Mouse (Mus musculus): Measurements from ENCODE around the gene Cyp19a1.

Cyp19a1 gene

GRCm38 (mm10) chr9:54268010-54268409 is at the start of gene Cyp19a1:
Gene Cyp19a1 (minus strand): TSS chr9:54268110.
- no peak for DNase-seq

- DNase-seq = no peak
Observed at GRCm38 (mm10) chr9:54316363-54316762, 48.5 kb upstream of the Cyp19a1 start.

- DNase-seq = no peak
Observed at GRCm38 (mm10) chr9:54308751-54309358, 40.9 kb upstream of the Cyp19a1 start.

GRCm38 (mm10) chr9:54308209-54308608 is 40.3 kb upstream of the Cyp19a1 start:
- DNase-seq = no peak

- no peak for DNase-seq
Observed at GRCm38 (mm10) chr9:54301255-54301654, 33.3 kb upstream of the Cyp19a1 start.

- DNase-seq = no peak
Observed at GRCm38 (mm10) chr9:54299792-54300191, 31.9 kb upstream of the Cyp19a1 start.

- no peak for DNase-seq
Observed at GRCm38 (mm10) chr9:54299389-54299788, 31.5 kb upstream of the Cyp19a1 start.

- no peak for DNase-seq
Observed at GRCm38 (mm10) chr9:54287804-54288203, 19.9 kb upstream of the Cyp19a1 start.

- no peak for DNase-seq
Observed at GRCm38 (mm10) chr9:54286331-54286987, 18.5 kb upstream of the Cyp19a1 start, which contains the start of gene Gldn. Gene Gldn (plus strand): TSS chr9:54286486.

GRCm38 (mm10) chr9:54279046-54279589 is 11.2 kb upstream of the Cyp19a1 start:
- DNase-seq = no peak

- DNase-seq = no peak
Observed at GRCm38 (mm10) chr9:54275283-54275682, 7.4 kb upstream of the Cyp19a1 start.

- DNase-seq = no peak
Observed at GRCm38 (mm10) chr9:54270889-54271288, 3.0 kb upstream of the Cyp19a1 start.

- no peak for DNase-seq
Observed at GRCm38 (mm10) chr9:54269987-54270386, 2.1 kb upstream of the Cyp19a1 start.

GRCm38 (mm10) chr9:54264754-54265153 is 3.2 kb downstream of the Cyp19a1 start:
- no peak for DNase-seq

- no peak for DNase-seq
Observed at GRCm38 (mm10) chr9:54244869-54245665, 22.8 kb downstream of the Cyp19a1 start.

- no peak for DNase-seq
Observed at GRCm38 (mm10) chr9:54227580-54227979, 40.3 kb downstream of the Cyp19a1 start.

- DNase-seq = no peak
Observed at GRCm38 (mm10) chr9:54216511-54216910, 51.4 kb downstream of the Cyp19a1 start.

- no peak for DNase-seq
Observed at GRCm38 (mm10) chr9:54214881-54215280, 53.0 kb downstream of the Cyp19a1 start.

- DNase-seq = no peak
Observed at GRCm38 (mm10) chr9:54194790-54195189, 73.1 kb downstream of the Cyp19a1 start.

- no peak for DNase-seq
Observed at GRCm38 (mm10) chr9:54191435-54191834, 76.5 kb downstream of the Cyp19a1 start.

- DNase-seq = no peak
Observed at GRCm38 (mm10) chr9:54182484-54182883, 85.4 kb downstream of the Cyp19a1 start.

GRCm38 (mm10) chr9:54181330-54181729 is 86.6 kb downstream of the Cyp19a1 start:
- peak; percentile 19 for DNase-seq

GRCm38 (mm10) chr9:54180216-54180615 is 87.7 kb downstream of the Cyp19a1 start:
- no peak for DNase-seq

GRCm38 (mm10) chr9:54169489-54169888 is 98.4 kb downstream of the Cyp19a1 start:
- no peak for DNase-seq

Measured in cerebellum, adult 8-10 months (tissue).